Mouse (Mus musculus): ENCODE results near the gene Vdr. TPM values are rescaled to one million over a fixed set of nuclear protein-coding genes. Genes with fewer than 3 reads are reported as not detected.

The Vdr gene
- polyA plus RNA-seq, 1 experiment from 2014 or later, result 0.41 TPM

DNA sequence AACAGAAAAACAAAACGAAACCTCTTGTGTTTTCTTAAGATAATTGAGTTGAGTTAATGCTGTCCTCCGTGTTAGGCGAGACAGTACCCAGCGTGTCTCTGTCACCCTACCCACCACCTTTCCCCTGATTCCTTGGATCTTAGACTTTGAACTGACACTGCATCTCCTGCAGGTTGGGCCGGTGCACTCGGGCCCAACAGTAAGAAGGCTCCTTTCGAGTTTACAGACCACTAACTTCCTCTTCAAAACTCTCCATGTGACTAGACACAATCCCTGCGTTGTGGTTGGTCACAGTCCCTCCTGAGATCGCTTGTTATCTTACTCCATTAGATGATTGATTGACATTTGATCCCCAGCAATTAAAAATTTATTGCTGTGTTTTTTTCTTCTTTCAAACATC is 7.6 kb upstream of the Vdr start:
- WGBS, result 87% methylated on average over 9 of the region's 9 CpGs
- no peak for ATAC-seq (ENCODE audit: low FRiP score, low read depth)
- no peak overlapping the region for H3K9ac ChIP-seq
- no peak overlapping the region for H3K4me3 ChIP-seq
- H3K4me2 ChIP-seq (replicated peaks), result no peak overlapping the region
- no peaks in the 10 kb centered on the region for H3K27me3 ChIP-seq (replicated peaks)
- H3K36me3 ChIP-seq, result no peaks in the 10 kb centered on the region
- H3K4me1 ChIP-seq, result peaks cover 5% of the 10 kb centered on the region; the same call in 1 of the 2 replicates
- H3K27ac ChIP-seq, result no peak overlapping the region
- H3K9me3 ChIP-seq, result no peaks in the 10 kb centered on the region

DNA sequence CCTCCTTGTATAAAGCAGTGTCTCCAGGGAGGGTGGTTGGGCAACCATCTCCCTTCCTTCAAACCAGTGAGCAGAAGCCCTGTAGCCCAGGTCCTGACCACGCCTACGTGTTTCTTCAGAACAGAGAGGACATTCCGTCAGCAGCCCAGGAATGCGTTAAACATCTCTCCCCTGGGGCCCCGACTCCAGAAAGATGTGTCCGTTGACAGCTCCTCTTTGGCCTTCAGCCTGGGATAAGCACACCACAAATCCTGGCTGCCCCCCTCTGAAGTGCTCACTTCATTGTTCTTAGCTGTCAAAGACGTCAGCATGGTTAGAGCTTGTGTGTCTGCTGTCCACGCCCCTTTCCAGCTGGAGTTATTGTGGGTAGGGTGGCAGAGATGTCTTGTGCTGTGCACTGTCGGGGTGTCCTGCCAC is 3.9 kb upstream of the Vdr start:
- no peak for ATAC-seq (ENCODE audit: low FRiP score, low read depth)
- WGBS, result 30% methylated on average over 9 of the region's 9 CpGs
- H3K27ac ChIP-seq, result no peak overlapping the region
- H3K36me3 ChIP-seq, result no peaks in the 10 kb centered on the region
- no peak overlapping the region for H3K9ac ChIP-seq
- H3K4me2 ChIP-seq (replicated peaks), result 0 out of 2 replicates have a peak overlapping the region, but pooled peaks have one; percentile 4
- H3K4me3 ChIP-seq, result no peak overlapping the region
- H3K4me1 ChIP-seq, result peaks cover 5% of the 10 kb centered on the region; the same call in 1 of the 2 replicates
- peaks cover 4% of the 10 kb centered on the region; the same call in 1 of the 2 replicates for H3K27me3 ChIP-seq (replicated peaks)
- H3K9me3 ChIP-seq, result no peaks in the 10 kb centered on the region

DNA sequence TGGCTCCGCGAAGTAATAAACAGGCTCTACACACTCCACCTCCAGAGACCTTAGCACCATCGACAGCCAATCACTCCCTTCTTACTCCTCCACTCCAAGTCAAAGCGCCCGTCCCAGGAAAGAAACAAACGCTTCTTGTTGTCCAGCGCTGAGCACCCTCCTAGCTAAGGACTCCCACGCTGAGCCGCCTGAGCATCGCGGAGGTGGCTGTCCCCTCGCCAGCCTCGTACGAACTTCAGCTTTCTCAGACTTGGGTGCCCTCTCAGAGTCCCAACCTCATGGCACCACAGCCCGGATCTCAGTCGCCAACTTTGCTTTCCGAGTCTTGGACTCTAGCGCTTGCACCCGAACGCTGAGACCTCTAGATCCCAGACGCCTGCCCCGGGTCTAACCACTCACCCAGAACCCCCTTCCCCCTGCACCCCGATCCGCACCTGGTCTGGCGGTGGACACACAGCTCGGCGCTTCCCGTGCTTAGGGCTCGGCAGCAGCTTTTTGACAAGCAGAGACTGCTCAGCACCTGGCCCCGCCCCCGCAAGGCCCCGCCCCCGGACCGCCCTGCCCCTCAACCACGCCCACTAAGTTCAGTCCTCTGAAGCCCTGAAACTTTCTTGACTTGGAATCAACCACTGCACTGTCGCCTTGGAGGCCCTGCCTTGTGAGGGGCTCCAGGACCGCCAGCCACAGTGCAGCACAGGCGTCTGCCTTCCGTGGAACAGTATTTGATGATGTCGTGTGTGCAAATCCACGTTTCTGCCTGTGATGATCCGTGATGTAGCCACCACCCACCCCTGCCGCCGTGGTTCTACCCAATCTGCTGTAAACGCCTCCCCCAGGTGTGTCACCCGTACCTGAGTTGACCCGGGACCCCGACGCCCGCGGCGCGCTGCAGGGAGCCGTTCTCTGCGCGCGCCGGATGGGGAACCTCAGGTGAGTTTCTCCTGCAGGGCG is 2.4 kb downstream of the Vdr start:
- peaks cover 32% of the 10 kb centered on the region for H3K27me3 ChIP-seq (replicated peaks)
- H3K36me3 ChIP-seq, result no peaks in the 10 kb centered on the region
- H3K27ac ChIP-seq, result no peak overlapping the region
- peak overlapping the region; percentile 48; the same call in 1 of the 2 replicates for H3K9ac ChIP-seq
- peak overlapping the region; percentile 83 for H3K4me2 ChIP-seq (replicated peaks)
- WGBS, result 2% methylated on average over 59 of the region's 59 CpGs
- peak; percentile 75 for ATAC-seq (ENCODE audit: low FRiP score, low read depth)
- peak overlapping the region; percentile 34 for H3K4me3 ChIP-seq
- H3K4me1 ChIP-seq, result peaks cover 12% of the 10 kb centered on the region
- H3K9me3 ChIP-seq, result no peaks in the 10 kb centered on the region

DNA sequence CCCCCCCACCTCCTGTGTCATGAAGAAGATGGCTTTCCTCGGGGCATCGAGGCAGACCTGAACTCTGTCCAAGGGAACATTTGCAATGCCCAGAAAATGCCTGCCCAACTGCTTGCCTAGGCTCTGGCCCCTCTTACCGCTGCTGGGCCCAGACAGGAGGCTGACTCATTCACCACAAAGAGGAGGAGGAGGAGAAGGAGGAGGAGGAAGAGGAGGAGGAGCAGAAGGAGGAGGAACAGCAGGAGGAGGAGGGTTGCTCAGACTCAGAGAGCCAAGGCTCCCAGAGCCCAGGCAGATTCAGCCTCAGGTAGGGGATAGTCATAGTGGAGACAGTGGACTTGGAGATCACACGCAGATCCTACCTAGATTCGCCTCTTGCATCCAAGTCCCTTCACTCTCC is 3.2 kb downstream of the Vdr start:
- 52% methylated on average over 5 of the region's 5 CpGs for WGBS

DNA sequence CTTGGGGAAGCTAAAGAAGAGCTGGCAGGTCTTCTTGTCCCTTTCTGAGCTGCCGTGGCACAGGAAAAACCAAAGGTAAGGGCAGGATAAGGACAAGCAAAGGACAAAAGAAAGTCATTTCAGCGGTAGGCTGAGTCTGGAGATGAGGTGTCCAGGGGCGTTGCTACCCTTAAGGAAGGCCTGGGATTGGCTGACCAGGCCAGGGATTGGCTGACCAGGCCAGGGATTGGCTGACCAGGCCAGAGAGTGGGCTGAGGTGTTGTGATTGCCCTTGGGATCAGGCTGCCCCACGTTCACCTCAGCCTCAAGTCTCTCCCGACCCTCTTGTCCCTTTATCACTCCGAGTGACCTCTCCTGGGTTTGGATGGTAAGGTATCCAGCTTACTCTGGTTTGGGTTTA is 5.1 kb downstream of the Vdr start:
- Histone ChIP-seq H3K36me3 (no peaks in the 10 kb centered on the region), H3K9ac (no peak overlapping the region), H3K4me1 (peaks cover 12% of the 10 kb centered on the region), H3K9me3 (no peaks in the 10 kb centered on the region), H3K27ac (no peak overlapping the region), H3K27me3 (replicated peaks) (peaks cover 28% of the 10 kb centered on the region), H3K4me2 (replicated peaks) (no peak overlapping the region), H3K4me3 (no peak overlapping the region)
- 76% methylated on average over 6 of the region's 6 CpGs for WGBS
- ATAC-seq (ENCODE audit: low FRiP score, low read depth), result no peak

More for the DNA sequence above, 3.2 kb downstream of the Vdr start:
- Histone ChIP-seq H3K27me3 (replicated peaks) (peaks cover 32% of the 10 kb centered on the region), H3K9ac (no peak overlapping the region), H3K9me3 (no peaks in the 10 kb centered on the region), H3K4me2 (replicated peaks) (peak overlapping the region; percentile 83), H3K4me3 (no peak overlapping the region), H3K4me1 (peaks cover 12% of the 10 kb centered on the region), H3K36me3 (no peaks in the 10 kb centered on the region), H3K27ac (no peak overlapping the region)
- ATAC-seq (ENCODE audit: low FRiP score, low read depth), result no peak

DNA sequence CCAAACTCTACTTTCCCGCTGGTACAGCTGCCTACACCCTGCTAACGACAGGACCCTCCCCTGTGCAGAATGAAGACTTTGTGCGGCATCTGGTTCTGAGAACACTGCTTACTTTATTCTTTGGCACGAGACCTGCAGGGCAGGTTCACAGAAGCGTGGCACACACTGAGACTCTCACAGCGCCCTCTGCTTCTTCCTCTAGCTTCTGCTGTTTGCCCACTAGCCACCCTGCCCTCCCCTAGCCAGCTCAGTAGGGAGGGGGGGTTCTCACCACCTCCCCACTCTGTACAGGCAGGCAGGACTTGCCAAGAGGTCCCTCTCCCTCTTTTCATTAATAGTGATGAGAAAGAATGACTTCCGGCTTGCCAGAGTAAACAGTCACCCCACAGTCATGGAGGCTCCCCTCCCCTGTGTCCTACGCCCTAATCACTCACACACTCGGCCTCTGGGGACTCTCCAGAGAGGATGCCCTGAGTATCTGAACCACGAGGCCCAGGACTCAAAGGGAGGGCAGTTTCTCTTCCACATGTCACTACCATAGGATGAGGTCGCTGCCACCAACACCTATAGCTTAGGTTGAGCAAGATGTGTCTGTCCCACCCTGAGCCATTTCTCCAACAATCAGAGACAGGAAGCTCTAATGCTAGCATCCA is 6.0 kb downstream of the Vdr start:
- Histone ChIP-seq H3K9ac (no peak overlapping the region), H3K9me3 (no peaks in the 10 kb centered on the region), H3K27me3 (replicated peaks) (peaks cover 28% of the 10 kb centered on the region), H3K4me3 (no peak overlapping the region), H3K36me3 (no peaks in the 10 kb centered on the region), H3K27ac (no peak overlapping the region), H3K4me2 (replicated peaks) (no peak overlapping the region), H3K4me1 (peaks cover 12% of the 10 kb centered on the region)
- ATAC-seq (ENCODE audit: low FRiP score, low read depth), result no peak
- whole genome bisulfite sequencing, result 67% methylated on average over 11 of the region's 11 CpGs

DNA sequence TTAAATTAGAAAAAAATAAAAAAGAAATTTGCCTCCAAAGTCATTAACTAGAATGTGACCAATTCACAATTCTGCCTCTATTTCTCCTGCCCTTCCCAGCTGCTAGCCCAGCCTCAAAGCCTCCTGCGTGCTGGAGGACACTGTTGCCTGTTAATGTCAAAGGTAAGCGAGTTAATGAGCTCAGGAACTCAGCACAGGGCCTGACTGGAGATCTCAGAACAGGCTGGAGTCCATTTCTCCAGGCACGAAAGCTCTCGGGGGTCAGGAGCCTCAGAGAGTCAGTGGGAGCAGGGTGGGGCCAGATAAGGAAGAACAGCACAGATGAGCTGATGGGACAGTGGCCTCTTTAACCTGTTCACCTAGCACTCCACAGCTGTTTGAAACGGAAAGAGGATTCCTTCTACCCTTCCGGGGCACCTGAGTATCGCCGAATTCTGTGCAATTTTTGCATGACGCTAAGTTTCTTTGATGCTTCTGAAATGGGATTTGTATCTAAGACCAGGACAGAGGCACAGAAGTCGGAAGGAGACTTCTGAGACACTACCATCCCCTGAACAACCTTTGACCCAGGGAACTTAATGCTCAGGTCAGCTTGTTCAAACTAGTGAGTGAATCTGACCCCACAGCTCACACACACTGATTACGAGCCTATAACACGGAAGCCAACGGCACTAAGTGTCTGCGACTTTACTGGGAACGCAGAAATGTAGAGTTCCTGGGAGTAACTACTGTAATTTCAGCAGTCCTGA is 7.0 kb downstream of the Vdr start:
- Histone ChIP-seq H3K27me3 (replicated peaks) (peaks cover 20% of the 10 kb centered on the region), H3K27ac (no peak overlapping the region), H3K36me3 (no peaks in the 10 kb centered on the region), H3K4me2 (replicated peaks) (no peak overlapping the region), H3K9ac (no peak overlapping the region), H3K4me1 (peaks cover 10% of the 10 kb centered on the region), H3K9me3 (no peaks in the 10 kb centered on the region), H3K4me3 (no peak overlapping the region)
- WGBS, result 82% methylated on average over 15 of the region's 15 CpGs
- ATAC-seq (ENCODE audit: low FRiP score, low read depth), result no peak

DNA sequence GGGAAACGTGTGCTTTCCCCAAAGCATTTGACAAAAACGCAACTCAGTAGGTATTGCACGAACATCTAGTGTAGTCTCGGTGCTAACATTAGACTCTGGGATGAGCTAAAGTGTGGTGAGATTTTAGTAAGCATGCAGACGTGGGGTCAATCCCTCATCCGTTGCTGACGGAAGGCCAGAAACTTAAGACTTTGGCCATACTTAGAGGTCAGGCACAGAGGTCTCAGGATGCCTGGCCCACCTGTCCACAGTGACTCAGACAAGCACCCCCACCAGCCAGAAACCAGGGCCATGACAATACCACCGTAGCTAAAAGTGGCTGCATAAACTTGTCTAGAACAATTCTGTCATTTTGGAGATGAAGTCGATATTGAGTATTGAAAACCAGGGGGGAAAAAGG is 9.4 kb downstream of the Vdr start:
- H3K27ac ChIP-seq, result no peak overlapping the region
- H3K36me3 ChIP-seq, result no peaks in the 10 kb centered on the region
- no peak overlapping the region for H3K9ac ChIP-seq
- H3K9me3 ChIP-seq, result no peaks in the 10 kb centered on the region
- no peak overlapping the region for H3K4me2 ChIP-seq (replicated peaks)
- WGBS, result 92% methylated on average over 9 of the region's 9 CpGs
- H3K27me3 ChIP-seq (replicated peaks), result 0 out of 2 replicates have a peak, but pooled peaks cover 3% of the 10 kb centered on the region
- ATAC-seq (ENCODE audit: low FRiP score, low read depth), result no peak
- H3K4me1 ChIP-seq, result no peaks in the 10 kb centered on the region
- no peak overlapping the region for H3K4me3 ChIP-seq

DNA sequence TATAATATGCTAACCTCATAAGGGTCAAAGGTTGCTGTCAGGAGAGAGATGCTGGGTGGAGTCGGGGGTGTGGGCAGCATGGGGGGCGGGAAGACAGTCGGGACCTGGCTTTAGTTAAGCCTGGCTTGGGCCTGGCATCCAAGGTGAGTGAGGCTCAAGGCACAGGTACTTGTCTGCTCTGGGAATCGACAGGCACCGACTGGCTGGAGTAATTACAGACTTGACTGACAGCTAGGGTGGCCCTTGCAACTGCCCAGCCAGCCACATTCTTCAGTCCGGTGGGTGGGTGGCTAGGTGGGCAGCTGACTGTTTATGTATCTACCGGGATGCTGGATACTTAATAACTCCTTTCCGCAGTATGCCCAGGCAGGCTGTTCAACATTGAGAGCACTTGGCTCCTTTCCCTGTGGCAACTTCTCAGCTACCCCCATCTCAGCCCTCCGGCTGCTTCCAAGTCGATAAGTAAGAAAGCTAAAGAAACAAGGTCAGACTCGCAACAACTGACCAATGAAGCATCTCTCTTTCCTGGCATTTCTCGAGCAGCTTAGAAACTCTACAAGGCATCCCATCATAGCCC is 10.0 kb downstream of the Vdr start:
- Histone ChIP-seq H3K9ac (no peak overlapping the region), H3K36me3 (no peaks in the 10 kb centered on the region), H3K4me1 (no peaks in the 10 kb centered on the region), H3K4me3 (no peak overlapping the region), H3K27ac (no peak overlapping the region), H3K27me3 (replicated peaks) (0 out of 2 replicates have a peak, but pooled peaks cover 3% of the 10 kb centered on the region), H3K4me2 (replicated peaks) (no peak overlapping the region), H3K9me3 (no peaks in the 10 kb centered on the region)
- 87% methylated on average over 12 of the region's 12 CpGs for WGBS
- no peak for ATAC-seq (ENCODE audit: low FRiP score, low read depth)

DNA sequence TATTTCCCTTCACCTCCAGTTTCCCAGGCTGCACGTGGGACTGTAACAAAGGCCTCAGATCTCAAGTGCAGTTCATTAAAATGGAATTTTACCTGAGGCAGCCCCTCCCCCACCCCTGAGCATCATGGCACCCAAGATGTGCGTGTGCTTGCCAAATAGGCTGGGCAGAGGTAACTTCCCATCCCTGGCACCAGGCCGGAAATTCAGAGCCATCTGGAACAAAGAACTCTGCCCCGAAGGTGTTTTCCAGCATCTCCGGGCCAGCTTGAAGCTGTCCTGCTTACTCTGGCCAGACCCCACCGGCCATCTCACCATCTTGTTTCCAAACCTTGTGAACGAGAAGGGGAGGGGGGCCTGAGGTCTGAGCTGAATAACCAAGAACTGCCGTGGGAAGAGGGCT is 10.7 kb downstream of the Vdr start:
- no peaks in the 10 kb centered on the region for H3K4me1 ChIP-seq
- H3K9me3 ChIP-seq, result no peaks in the 10 kb centered on the region
- H3K27ac ChIP-seq, result no peak overlapping the region
- H3K4me3 ChIP-seq, result no peak overlapping the region
- no peaks in the 10 kb centered on the region for H3K36me3 ChIP-seq
- no peak overlapping the region for H3K4me2 ChIP-seq (replicated peaks)
- 79% methylated on average over 8 of the region's 8 CpGs for WGBS
- 0 out of 2 replicates have a peak, but pooled peaks cover 3% of the 10 kb centered on the region for H3K27me3 ChIP-seq (replicated peaks)
- ATAC-seq (ENCODE audit: low FRiP score, low read depth), result no peak
- no peak overlapping the region for H3K9ac ChIP-seq

DNA sequence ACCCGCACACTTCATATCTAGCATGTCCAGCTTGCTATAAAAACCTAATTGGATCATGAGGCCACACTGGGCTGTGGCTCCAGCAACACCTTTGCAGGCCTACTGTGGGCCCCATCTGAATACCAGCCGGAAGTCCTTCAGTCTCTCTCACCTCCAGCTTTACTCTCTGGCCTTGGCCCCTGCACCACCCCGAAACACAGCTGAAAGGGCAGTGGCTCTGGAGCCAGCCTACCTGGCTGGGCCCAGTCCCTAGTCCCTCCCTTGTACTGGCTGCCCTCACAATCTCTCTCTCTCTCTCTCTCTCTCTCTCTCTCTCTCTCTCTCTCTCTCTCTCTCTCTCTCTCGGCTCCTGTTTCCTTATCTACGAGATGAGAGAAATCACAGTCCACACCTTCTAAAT is 11.6 kb downstream of the Vdr start:
- 0 out of 2 replicates have a peak, but pooled peaks cover 3% of the 10 kb centered on the region for H3K27me3 ChIP-seq (replicated peaks)
- no peaks in the 10 kb centered on the region for H3K36me3 ChIP-seq
- no peaks in the 10 kb centered on the region for H3K9me3 ChIP-seq
- no peak overlapping the region for H3K9ac ChIP-seq
- no peaks in the 10 kb centered on the region for H3K4me1 ChIP-seq
- no peak overlapping the region for H3K27ac ChIP-seq
- no peak overlapping the region for H3K4me3 ChIP-seq
- H3K4me2 ChIP-seq (replicated peaks), result no peak overlapping the region
- no peak for ATAC-seq (ENCODE audit: low FRiP score, low read depth)
- 89% methylated on average over 5 of the region's 5 CpGs for WGBS

Data from neural tube, embryonic 12.5 days (tissue).